Mouse (Mus musculus) neural tube, embryonic 12.5 days (tissue): Measurements from ENCODE around the gene Nfatc3. TPM values are rescaled to one million over a fixed set of nuclear protein-coding genes. Genes with fewer than 3 reads are reported as not detected.

Experiments
- ATAC-seq: fragments of 200-750 bp; cut with Nextera tagmentation; 2 replicates; pipeline ENCODE4 v1.8.0; 2017; ENCODE audit warnings: low read depth, mild to moderate bottlenecking, moderate TSS enrichment, moderate library complexity; ENCODE audit not compliant: low FRiP score
- H3K27ac ChIP-seq: fragments of 300-500 bp; sonication (generic); 2 replicates; pipeline ENCODE4 v1.5.1; 2016
- H3K27me3 ChIP-seq: fragments of 300-500 bp; sonication (generic); replicated peaks from 2 replicates; pipeline ENCODE4 v1.6.1; 2016; ENCODE audit warnings: mild to moderate bottlenecking
- H3K36me3 ChIP-seq: fragments of 300-500 bp; sonication (generic); 2 replicates; pipeline ENCODE4 v1.6.1; 2016; ENCODE audit warnings: mild to moderate bottlenecking
- H3K4me1 ChIP-seq: fragments of 300-500 bp; sonication (generic); 2 replicates; pipeline ENCODE4 v1.6.1; 2016
- H3K4me2 ChIP-seq: fragments of 300-500 bp; sonication (generic); replicated peaks from 2 replicates; pipeline ENCODE4 v1.6.1; 2016; ENCODE audit warnings: mild to moderate bottlenecking
- H3K4me3 ChIP-seq: fragments of 300-500 bp; sonication (generic); 2 replicates; pipeline ENCODE4 v1.5.1; 2016
- H3K9ac ChIP-seq: fragments of 300-500 bp; sonication (generic); 2 replicates; pipeline ENCODE4 v1.6.1; 2016; ENCODE audit warnings: mild to moderate bottlenecking
- H3K9me3 ChIP-seq: fragments of 300-500 bp; sonication (generic); 2 replicates; pipeline ENCODE4 v1.6.1; 2016; ENCODE audit warnings: mild to moderate bottlenecking
- WGBS: fragments of 180-500 bp; shearing (Covaris S2); methylation state at CpG from one replicate; pipeline ENCODE4 v1.1.7; 2016; 5-methylcytosine and 5-hydroxymethylcytosine counted together
- polyA plus RNA-seq: library from polyadenylated mRNA; unstranded; fragments of >200 nt; fragmentation: Nextera tagmentation; extraction: Ambion mirVana; gene quantifications from 2 replicates; pipeline ENCODE4 v1.2.1, GENCODE M21; 2016

The Nfatc3 gene
- polyA plus RNA-seq, 1 experiment from 2014 or later: 4.4 TPM

GRCm38 (mm10) chr8:106106193-106106592 lies 47.6 kb downstream of the Nfatc3 start:
- Histone ChIP-seq H3K4me2 (no peak overlapping the region), H3K9me3 (no peaks in the 10 kb centered on the region), H3K27me3 (no peaks in the 10 kb centered on the region), H3K9ac (no peak overlapping the region), H3K27ac (no peak overlapping the region), H3K4me3 (no peak overlapping the region), H3K36me3 (peaks cover 37% of the 10 kb centered on the region), H3K4me1 (no peaks in the 10 kb centered on the region)
- ATAC-seq: no peak
- WGBS: 88% methylated on average over 1 of the region's 1 CpGs

- Histone ChIP-seq H3K27me3 (no peaks in the 10 kb centered on the region), H3K27ac (no peak overlapping the region), H3K9me3 (no peaks in the 10 kb centered on the region), H3K4me1 (no peaks in the 10 kb centered on the region), H3K4me2 (no peak overlapping the region), H3K36me3 (peaks cover 39% of the 10 kb centered on the region), H3K9ac (no peak overlapping the region), H3K4me3 (no peak overlapping the region)
- ATAC-seq: no peak
- WGBS: 95% methylated on average over 4 of the region's 4 CpGs
Observed at GRCm38 (mm10) chr8:106108080-106108479, 49.4 kb downstream of the Nfatc3 start.

GRCm38 (mm10) chr8:106108729-106109128 lies 50.1 kb downstream of the Nfatc3 start:
- peaks cover 36% of the 10 kb centered on the region for H3K36me3 ChIP-seq
- no peaks in the 10 kb centered on the region for H3K27me3 ChIP-seq
- 94% methylated on average over 3 of the region's 3 CpGs for WGBS
- no peak for ATAC-seq
- H3K4me3 ChIP-seq: no peak overlapping the region
- H3K4me2 ChIP-seq: no peak overlapping the region
- no peaks in the 10 kb centered on the region for H3K4me1 ChIP-seq
- H3K9ac ChIP-seq: no peak overlapping the region
- H3K27ac ChIP-seq: no peak overlapping the region
- H3K9me3 ChIP-seq: no peaks in the 10 kb centered on the region

GRCm38 (mm10) chr8:106112041-106112440 lies 53.4 kb downstream of the Nfatc3 start:
- Histone ChIP-seq H3K4me3 (no peak overlapping the region), H3K4me1 (no peaks in the 10 kb centered on the region), H3K36me3 (peaks cover 39% of the 10 kb centered on the region), H3K4me2 (no peak overlapping the region), H3K9ac (no peak overlapping the region), H3K9me3 (no peaks in the 10 kb centered on the region), H3K27ac (no peak overlapping the region), H3K27me3 (no peaks in the 10 kb centered on the region)
- WGBS: 94% methylated on average over 2 of the region's 2 CpGs
- no peak for ATAC-seq

GRCm38 (mm10) chr8:106112514-106112913 lies 53.9 kb downstream of the Nfatc3 start:
- peaks cover 43% of the 10 kb centered on the region for H3K36me3 ChIP-seq
- H3K4me1 ChIP-seq: no peaks in the 10 kb centered on the region
- no peak overlapping the region for H3K4me3 ChIP-seq
- no peak overlapping the region for H3K4me2 ChIP-seq
- no peak for ATAC-seq
- no peak overlapping the region for H3K9ac ChIP-seq
- no peaks in the 10 kb centered on the region for H3K27me3 ChIP-seq
- WGBS: 95% methylated on average over 1 of the region's 1 CpGs
- no peaks in the 10 kb centered on the region for H3K9me3 ChIP-seq
- H3K27ac ChIP-seq: no peak overlapping the region

GRCm38 (mm10) chr8:106115897-106116296 lies 57.3 kb downstream of the Nfatc3 start:
- Histone ChIP-seq H3K4me3 (no peak overlapping the region), H3K27ac (no peak overlapping the region), H3K4me2 (no peak overlapping the region), H3K9me3 (no peaks in the 10 kb centered on the region), H3K27me3 (no peaks in the 10 kb centered on the region), H3K36me3 (peaks cover 37% of the 10 kb centered on the region), H3K9ac (no peak overlapping the region), H3K4me1 (no peaks in the 10 kb centered on the region)
- WGBS: over 99% methylated on average over 3 of the region's 3 CpGs
- ATAC-seq: no peak

GRCm38 (mm10) chr8:106123443-106123842 lies 64.8 kb downstream of the Nfatc3 start:
- H3K27ac ChIP-seq: no peak overlapping the region
- no peak for ATAC-seq
- no peaks in the 10 kb centered on the region for H3K9me3 ChIP-seq
- H3K4me2 ChIP-seq: no peak overlapping the region
- no peak overlapping the region for H3K9ac ChIP-seq
- no peaks in the 10 kb centered on the region for H3K27me3 ChIP-seq
- H3K4me1 ChIP-seq: no peaks in the 10 kb centered on the region
- no peak overlapping the region for H3K4me3 ChIP-seq
- 90% methylated on average over 3 of the region's 3 CpGs for WGBS
- peaks cover 32% of the 10 kb centered on the region; the same call in 1 of the 2 replicates for H3K36me3 ChIP-seq

GRCm38 (mm10) chr8:106126055-106126454 lies 67.4 kb downstream of the Nfatc3 start:
- 86% methylated on average over 1 of the region's 1 CpGs for WGBS
- Histone ChIP-seq H3K9ac (no peak overlapping the region), H3K4me3 (no peak overlapping the region), H3K4me2 (no peak overlapping the region), H3K4me1 (no peaks in the 10 kb centered on the region), H3K36me3 (peaks cover 36% of the 10 kb centered on the region), H3K27me3 (no peaks in the 10 kb centered on the region), H3K27ac (no peak overlapping the region), H3K9me3 (no peaks in the 10 kb centered on the region)
- no peak for ATAC-seq

GRCm38 (mm10) chr8:106127054-106127453 lies 68.4 kb downstream of the Nfatc3 start:
- ATAC-seq: no peak
- H3K9me3 ChIP-seq: no peaks in the 10 kb centered on the region
- H3K27me3 ChIP-seq: no peaks in the 10 kb centered on the region
- H3K4me1 ChIP-seq: no peaks in the 10 kb centered on the region
- H3K4me2 ChIP-seq: no peak overlapping the region
- no peak overlapping the region for H3K27ac ChIP-seq
- peaks cover 39% of the 10 kb centered on the region for H3K36me3 ChIP-seq
- no peak overlapping the region for H3K9ac ChIP-seq
- H3K4me3 ChIP-seq: no peak overlapping the region
- WGBS: 81% methylated on average over 3 of the region's 3 CpGs

- Histone ChIP-seq H3K27me3 (peaks cover 4% of the 10 kb centered on the region; the same call in 1 of the 2 replicates), H3K4me2 (no peak overlapping the region), H3K27ac (no peak overlapping the region), H3K36me3 (peaks cover 47% of the 10 kb centered on the region), H3K9ac (no peak overlapping the region), H3K4me3 (no peak overlapping the region), H3K4me1 (no peaks in the 10 kb centered on the region), H3K9me3 (no peaks in the 10 kb centered on the region)
- WGBS: 93% methylated on average over 10 of the region's 10 CpGs
- ATAC-seq: no peak
Observed at GRCm38 (mm10) chr8:106127882-106128410, 69.3 kb downstream of the Nfatc3 start.

- H3K4me1 ChIP-seq: no peaks in the 10 kb centered on the region
- H3K36me3 ChIP-seq: peaks cover 42% of the 10 kb centered on the region
- H3K27me3 ChIP-seq: peaks cover 15% of the 10 kb centered on the region
- H3K4me2 ChIP-seq: no peak overlapping the region
- no peak overlapping the region for H3K9ac ChIP-seq
- H3K9me3 ChIP-seq: no peaks in the 10 kb centered on the region
- H3K4me3 ChIP-seq: no peak overlapping the region
- no peak overlapping the region for H3K27ac ChIP-seq
- no peak for ATAC-seq
Observed at GRCm38 (mm10) chr8:106129232-106129930, 70.7 kb downstream of the Nfatc3 start.

- Histone ChIP-seq H3K27me3 (peaks cover 21% of the 10 kb centered on the region), H3K27ac (no peak overlapping the region), H3K4me2 (no peak overlapping the region), H3K9me3 (no peaks in the 10 kb centered on the region), H3K4me3 (no peak overlapping the region), H3K36me3 (peaks cover 42% of the 10 kb centered on the region), H3K4me1 (no peaks in the 10 kb centered on the region), H3K9ac (no peak overlapping the region)
- 89% methylated on average over 2 of the region's 2 CpGs for WGBS
- ATAC-seq: no peak
Observed at GRCm38 (mm10) chr8:106129997-106130396, 71.4 kb downstream of the Nfatc3 start.

- Histone ChIP-seq H3K4me2 (no peak overlapping the region), H3K36me3 (peaks cover 42% of the 10 kb centered on the region), H3K27me3 (peaks cover 26% of the 10 kb centered on the region), H3K9me3 (no peaks in the 10 kb centered on the region), H3K9ac (no peak overlapping the region), H3K4me3 (no peak overlapping the region), H3K27ac (no peak overlapping the region), H3K4me1 (peaks cover 4% of the 10 kb centered on the region; the same call in 1 of the 2 replicates)
- 90% methylated on average over 2 of the region's 2 CpGs for WGBS
- ATAC-seq: no peak
Observed at GRCm38 (mm10) chr8:106130505-106130904, 71.9 kb downstream of the Nfatc3 start.
